ENCODE assay signal across 8 mouse cellular contexts in the genomic region with DNA sequence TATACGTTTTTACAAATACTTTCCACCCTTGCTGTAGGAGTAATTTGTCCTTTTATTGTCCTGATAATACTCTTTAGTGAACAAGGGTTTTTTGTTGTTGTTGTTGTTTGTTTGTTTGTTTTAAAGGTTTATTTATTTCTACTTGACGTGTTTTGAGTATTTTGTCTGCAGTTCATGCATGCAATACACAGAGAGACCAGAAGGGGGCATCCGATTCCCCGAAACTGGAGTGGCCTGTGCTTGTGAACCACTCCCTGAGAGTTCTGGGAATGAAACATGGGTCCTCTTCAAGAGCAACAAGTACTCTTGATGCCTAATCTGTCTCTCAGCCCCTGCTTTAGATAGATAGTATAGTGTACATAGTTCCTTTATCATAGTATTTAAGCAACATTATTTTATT. TPM values are rescaled to one million over a fixed set of nuclear protein-coding genes. Genes with fewer than 3 reads are reported as not detected.
DNase-seq lines count a peak whose midpoint lies in the region; ATAC-seq lines count a peak whose summit lies in the region.

No protein-coding gene starts in this region.

- no peaks in the 10 kb centered on the region for H3K27me3 ChIP-seq in heart, embryonic 11.5 days (ENCODE audit: control insufficient read depth, insufficient read depth, low read length)
- H3K27me3 ChIP-seq in splenic B cell, adult 2 months (ENCODE audit: control insufficient read depth, insufficient read depth, low read length, poor library complexity, severe bottlenecking), result no peaks in the 10 kb centered on the region

- DNase-seq in cerebellum, adult 11 months, result peak; percentile 12
- DNase-seq in cerebellum, adult 8-10 months, result no peak
- peak; percentile 44 for DNase-seq in MN1 (ENCODE audit: low spot score)
- DNase-seq in cerebellum, postnatal 36 days, result peak; percentile 18 to 40
- DNase-seq in kidney, postnatal 14 days, result peak; percentile 58
- DNase-seq in splenic B cell, adult 2 months (ENCODE audit: low read depth, low spot score), result peak; percentile 57

- H3K4me2 ChIP-seq in heart, embryonic 11.5 days, result peak overlapping the region; percentile 75

- peak overlapping the region; percentile 66 for H3K4me3 ChIP-seq in heart, embryonic 11.5 days (ENCODE audit: low read depth, low read length)
- H3K4me3 ChIP-seq in macrophage (ENCODE audit: inconsistent target), result peak overlapping the region; percentile 51; the same call in 1 of the 2 replicates

- H3K4me1 ChIP-seq in heart, embryonic 11.5 days (ENCODE audit: control insufficient read depth, insufficient read depth, low read length), result 0 out of 2 replicates have a peak, but pooled peaks cover 2% of the 10 kb centered on the region

- H3K36me3 ChIP-seq in heart, embryonic 11.5 days (ENCODE audit: control insufficient read depth, insufficient read depth, low read length), result no peaks in the 10 kb centered on the region; the same call in 1 of the 2 replicates
- no peaks in the 10 kb centered on the region for H3K36me3 ChIP-seq in macrophage (ENCODE audit: inconsistent target)
- H3K36me3 ChIP-seq in splenic B cell, adult 2 months (ENCODE audit: control insufficient read depth, insufficient read depth, low read length, poor library complexity, severe bottlenecking), result 0 out of 2 replicates have a peak, but pooled peaks cover 1% of the 10 kb centered on the region

- 23% methylated on average over 4 of the region's 4 CpGs for WGBS in heart, embryonic 11.5 days (ENCODE audit: insufficient replicate concordance)
- 25% methylated on average over 4 of the region's 4 CpGs for WGBS in macrophage (ENCODE audit: missing documents)

- no peaks in the 10 kb centered on the region; the same call in 1 of the 2 replicates for H3K79me2 ChIP-seq in macrophage (ENCODE audit: inconsistent target)

- no peaks in the 10 kb centered on the region for H3K9me3 ChIP-seq in heart, embryonic 11.5 days (replicated peaks; ENCODE audit: control insufficient read depth, low read length)

- no peak overlapping the region; the same call in 1 of the 2 replicates for H3K9ac ChIP-seq in heart, embryonic 11.5 days (ENCODE audit: low read depth, low read length)

- ATAC-seq in heart, embryonic 11.5 days (replicated peaks; ENCODE audit: insufficient number of reproducible peaks, low FRiP score, low TSS enrichment), result no peak

- no peak overlapping the region for H3K27ac ChIP-seq in heart, embryonic 11.5 days (ENCODE audit: low read depth, low read length)
- no peak overlapping the region for H3K27ac ChIP-seq in macrophage

RNA-seq across cellular contexts. Expression of gene Zfp74, which starts 0.8 kb away (rescaled TPM):
- 7.0 and 10.0 TPM in 2 replicates for polyA plus RNA-seq in heart, embryonic 11.5 days (2014; fragmentation: Nextera tagmentation; extraction: Ambion mirVana)
- total RNA-seq in macrophage (2018; cell fraction: chromatin; rRNA removed), result 10 to 100 TPM in 12 of 26 experiments, 1 to 10 TPM in 14; 1.7 to 18.5 (median 9.3) TPM
- 1 to 10 TPM; 1.7 to 9.4 (median 6.3) TPM for total RNA-seq in macrophage (2018; cell fraction: cytosol; rRNA removed)
- 10 to 100 TPM in 8 of 26 experiments, 1 to 10 TPM in 18; 1.1 to 17.3 (median 6.1) TPM for total RNA-seq in macrophage (2018; cell fraction: nucleus; rRNA removed)
- polyA plus RNA-seq in macrophage (2018), result 4.4 to 6.4 TPM (median 5.5 TPM) in 3 replicates

RNA-seq across cellular contexts. Expression of gene Zfp568, which starts 29.0 kb away (rescaled TPM):
- polyA plus RNA-seq in heart, embryonic 11.5 days (2014; fragmentation: Nextera tagmentation; extraction: Ambion mirVana), result 28.8 and 30.4 TPM in 2 replicates
- 10 to 100 TPM in 20 of 26 experiments, 1 to 10 TPM in 6; 3.5 to 53.3 (median 19.7) TPM for total RNA-seq in macrophage (2018; cell fraction: chromatin; rRNA removed)
- total RNA-seq in macrophage (2018; cell fraction: cytosol; rRNA removed), result 1 to 10 TPM; 1.5 to 8.5 (median 4.1) TPM
- total RNA-seq in macrophage (2018; cell fraction: nucleus; rRNA removed), result 10 to 100 TPM in 14 of 26 experiments, 1 to 10 TPM in 12; 3.4 to 24.4 (median 10.2) TPM
- 2.6 to 4.6 TPM (median 2.8 TPM) in 3 replicates for polyA plus RNA-seq in macrophage (2018)

RNA-seq across cellular contexts. Expression of gene Zfp383, which starts 46.7 kb away (rescaled TPM):
- 4.1 and 6.2 TPM in 2 replicates for polyA plus RNA-seq in heart, embryonic 11.5 days (2014; fragmentation: Nextera tagmentation; extraction: Ambion mirVana)
- total RNA-seq in macrophage (2018; cell fraction: chromatin; rRNA removed), result 1 to 10 TPM in 15 of 26 experiments, under 1 TPM in 8, not detected in 3; 0.31 to 4.4 (median 1.5) TPM
- 1 to 10 TPM in 15 of 26 experiments, under 1 TPM in 11; 0.24 to 2.0 (median 1.1) TPM for total RNA-seq in macrophage (2018; cell fraction: cytosol; rRNA removed)
- total RNA-seq in macrophage (2018; cell fraction: nucleus; rRNA removed), result 1 to 10 TPM in 15 of 26 experiments, under 1 TPM in 11; 0.20 to 4.7 (median 1.2) TPM
- polyA plus RNA-seq in macrophage (2018), result 1.3 to 2.7 TPM (median 1.6 TPM) in 3 replicates

RNA-seq across cellular contexts. Expression of gene Zfp27, which starts 48.4 kb away (rescaled TPM):
- 9.3 and 9.4 TPM in 2 replicates for polyA plus RNA-seq in heart, embryonic 11.5 days (2014; fragmentation: Nextera tagmentation; extraction: Ambion mirVana)
- total RNA-seq in macrophage (2018; cell fraction: chromatin; rRNA removed), result 10 to 100 TPM in 15 of 26 experiments, 1 to 10 TPM in 11; 2.2 to 18.6 (median 10.8) TPM
- 1 to 10 TPM in 22 of 26 experiments, under 1 TPM in 4; 0.51 to 6.0 (median 3.6) TPM for total RNA-seq in macrophage (2018; cell fraction: cytosol; rRNA removed)
- 10 to 100 TPM in 10 of 26 experiments, 1 to 10 TPM in 16; 1.2 to 14.1 (median 8.6) TPM for total RNA-seq in macrophage (2018; cell fraction: nucleus; rRNA removed)
- polyA plus RNA-seq in macrophage (2018), result 2.9 to 5.0 TPM (median 3.6 TPM) in 3 replicates
